Mouse (Mus musculus): ENCODE results near the gene Chrna1. TPM values are rescaled to one million over a fixed set of nuclear protein-coding genes. Genes with fewer than 3 reads are reported as not detected.

Gene Chrna1
- total and polyA plus RNA-seq, 2 experiments from 2014 or later: 0.05 TPM; not detected in 1

GRCm38 (mm10) chr2:73539697-73540096 is 40.4 kb downstream of the Chrna1 start:
- ATAC-seq (ENCODE audit: insufficient read depth, low read depth) (no peak), DNase-seq (ENCODE audit: low spot score) (no peak)
- H3K9me3 ChIP-seq (replicated peaks; ENCODE audit: control insufficient read depth, low read length): no peaks in the 10 kb centered on the region
- TF ChIP-seq EP300 (IDR thresholded peaks at IDR 0.05; ENCODE audit: low read depth) (no peak), CTCF (IDR thresholded peaks at IDR 0.05; ENCODE audit: low read depth) (no peak)
- H3K4me2 ChIP-seq (ENCODE audit: low read depth, low read length): no peak overlapping the region
- no peaks in the 10 kb centered on the region for H3K36me3 ChIP-seq (replicated peaks; ENCODE audit: control insufficient read depth, insufficient read depth, low read length)
- no peak overlapping the region for H3K27ac ChIP-seq (ENCODE audit: low read depth)
- H3K9ac ChIP-seq (replicated peaks; ENCODE audit: low read depth, low read length): no peak overlapping the region
- peaks cover 5% of the 10 kb centered on the region; the same call in 1 of the 2 replicates for H3K4me1 ChIP-seq (ENCODE audit: control insufficient read depth, insufficient read depth)
- 18% methylated on average over 1 of the region's 1 CpGs for WGBS
- peaks cover 3% of the 10 kb centered on the region; the same call in 1 of the 2 replicates for H3K27me3 ChIP-seq (ENCODE audit: control insufficient read depth, insufficient read depth, low read length)
- no peak overlapping the region for H3K4me3 ChIP-seq (ENCODE audit: low read depth, low read length)

DNA sequence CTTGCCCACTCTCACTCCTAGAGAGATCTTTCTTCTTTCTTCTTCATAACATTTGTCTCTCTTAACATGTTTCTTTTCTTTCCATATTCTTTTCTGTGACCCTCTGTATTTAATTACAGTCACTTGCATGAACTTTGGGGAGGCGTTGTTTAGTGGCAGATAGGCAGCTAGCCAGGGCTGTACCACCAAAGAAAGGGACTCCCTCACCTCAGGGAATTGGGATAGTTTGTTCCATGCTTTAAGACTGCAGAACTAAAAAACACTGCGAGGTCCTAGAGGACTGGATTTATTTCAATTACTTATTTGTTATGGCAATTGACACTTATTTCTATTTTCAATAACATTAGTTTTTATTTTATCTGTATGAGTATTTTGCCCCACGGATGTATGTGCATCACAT is 41.0 kb downstream of the Chrna1 start:
- DNase-seq (ENCODE audit: low spot score): no peak
- Histone ChIP-seq H3K4me3 (ENCODE audit: low read depth, low read length) (no peak overlapping the region), H3K36me3 (replicated peaks; ENCODE audit: control insufficient read depth, insufficient read depth, low read length) (no peaks in the 10 kb centered on the region), H3K9me3 (replicated peaks; ENCODE audit: control insufficient read depth, low read length) (no peaks in the 10 kb centered on the region), H3K27ac (ENCODE audit: low read depth) (no peak overlapping the region), H3K4me1 (ENCODE audit: control insufficient read depth, insufficient read depth) (peaks cover 5% of the 10 kb centered on the region; the same call in 1 of the 2 replicates), H3K9ac (replicated peaks; ENCODE audit: low read depth, low read length) (no peak overlapping the region), H3K4me2 (ENCODE audit: low read depth, low read length) (no peak overlapping the region), H3K27me3 (ENCODE audit: control insufficient read depth, insufficient read depth, low read length) (peaks cover 3% of the 10 kb centered on the region; the same call in 1 of the 2 replicates)
- 68% methylated on average over 3 of the region's 3 CpGs for WGBS
- no peak for ATAC-seq (ENCODE audit: insufficient read depth, low read depth)
- TF ChIP-seq CTCF (IDR thresholded peaks at IDR 0.05; ENCODE audit: low read depth): no peak
- no peak for TF ChIP-seq EP300 (IDR thresholded peaks at IDR 0.05; ENCODE audit: low read depth)

DNA sequence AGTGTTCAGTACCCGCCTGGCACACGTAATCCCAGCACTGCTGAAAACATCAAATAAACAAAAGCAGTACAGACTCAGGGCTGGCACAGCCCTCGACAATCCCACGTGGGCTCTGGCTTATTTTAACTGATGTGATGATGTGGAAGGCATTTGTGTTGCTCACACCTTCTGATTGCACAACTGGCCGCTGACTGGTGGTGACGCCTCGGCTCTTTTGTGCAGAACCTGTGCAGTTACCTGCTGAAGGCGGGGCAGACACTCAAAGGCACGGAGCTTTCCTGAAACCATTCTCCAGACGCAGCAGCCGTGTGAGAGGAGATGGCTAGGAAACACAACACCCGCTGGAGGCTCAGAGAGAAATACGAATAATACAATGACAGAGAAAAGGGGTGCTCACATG is 41.5 kb downstream of the Chrna1 start:
- TF ChIP-seq EP300 (IDR thresholded peaks at IDR 0.05; ENCODE audit: low read depth) (no peak), CTCF (IDR thresholded peaks at IDR 0.05; ENCODE audit: low read depth) (no peak)
- no peak overlapping the region for H3K4me2 ChIP-seq (ENCODE audit: low read depth, low read length)
- H3K36me3 ChIP-seq (replicated peaks; ENCODE audit: control insufficient read depth, insufficient read depth, low read length): no peaks in the 10 kb centered on the region
- H3K9me3 ChIP-seq (replicated peaks; ENCODE audit: control insufficient read depth, low read length): no peaks in the 10 kb centered on the region
- no peak overlapping the region for H3K4me3 ChIP-seq (ENCODE audit: low read depth, low read length)
- H3K27me3 ChIP-seq (ENCODE audit: control insufficient read depth, insufficient read depth, low read length): peaks cover 3% of the 10 kb centered on the region; the same call in 1 of the 2 replicates
- no peak for DNase-seq (ENCODE audit: low spot score)
- H3K9ac ChIP-seq (replicated peaks; ENCODE audit: low read depth, low read length): no peak overlapping the region
- H3K27ac ChIP-seq (ENCODE audit: low read depth): no peak overlapping the region
- peaks cover 5% of the 10 kb centered on the region; the same call in 1 of the 2 replicates for H3K4me1 ChIP-seq (ENCODE audit: control insufficient read depth, insufficient read depth)
- no peak for ATAC-seq (ENCODE audit: insufficient read depth, low read depth)
- WGBS: 44% methylated on average over 13 of the region's 13 CpGs

- no peaks in the 10 kb centered on the region for H3K9me3 ChIP-seq (replicated peaks; ENCODE audit: control insufficient read depth, low read length)
- peaks cover 3% of the 10 kb centered on the region; the same call in 1 of the 2 replicates for H3K27me3 ChIP-seq (ENCODE audit: control insufficient read depth, insufficient read depth, low read length)
- H3K36me3 ChIP-seq (replicated peaks; ENCODE audit: control insufficient read depth, insufficient read depth, low read length): no peaks in the 10 kb centered on the region
- H3K9ac ChIP-seq (replicated peaks; ENCODE audit: low read depth, low read length): no peak overlapping the region
- no peak overlapping the region for H3K4me3 ChIP-seq (ENCODE audit: low read depth, low read length)
- H3K4me1 ChIP-seq (ENCODE audit: control insufficient read depth, insufficient read depth): peaks cover 6% of the 10 kb centered on the region; the same call in 1 of the 2 replicates
- H3K4me2 ChIP-seq (ENCODE audit: low read depth, low read length): no peak overlapping the region
- ATAC-seq (ENCODE audit: insufficient read depth, low read depth) (no peak), DNase-seq (ENCODE audit: low spot score) (no peak)
- H3K27ac ChIP-seq (ENCODE audit: low read depth): no peak overlapping the region
- TF ChIP-seq EP300 (IDR thresholded peaks at IDR 0.05; ENCODE audit: low read depth) (no peak), CTCF (IDR thresholded peaks at IDR 0.05; ENCODE audit: low read depth) (no peak)
- 72% methylated on average over 15 of the region's 15 CpGs for WGBS
Observed at GRCm38 (mm10) chr2:73536091-73536783, 43.9 kb downstream of the Chrna1 start.

DNA sequence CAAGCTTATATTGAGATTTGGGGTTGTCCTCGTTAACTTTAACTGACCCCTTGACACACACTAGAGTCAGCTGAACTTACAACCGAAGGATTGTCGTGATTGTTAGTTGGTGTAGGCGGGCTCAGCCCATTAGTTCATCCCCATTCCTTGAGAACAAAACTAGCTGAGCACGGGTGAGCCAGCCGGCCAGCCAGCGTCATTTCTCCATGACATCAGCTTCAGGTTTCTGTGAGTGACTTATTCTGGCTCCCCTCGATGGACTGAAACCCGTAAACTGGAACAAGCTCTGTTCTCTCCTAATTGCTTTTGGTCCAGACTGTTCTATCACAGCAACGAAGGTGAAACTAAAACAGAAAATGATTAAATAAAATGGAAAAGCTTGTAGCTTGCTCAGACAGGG is 45.4 kb downstream of the Chrna1 start:
- Histone ChIP-seq H3K36me3 (replicated peaks; ENCODE audit: control insufficient read depth, insufficient read depth, low read length) (no peaks in the 10 kb centered on the region), H3K4me2 (ENCODE audit: low read depth, low read length) (no peak overlapping the region), H3K9ac (replicated peaks; ENCODE audit: low read depth, low read length) (no peak overlapping the region), H3K27ac (ENCODE audit: low read depth) (no peak overlapping the region), H3K4me3 (ENCODE audit: low read depth, low read length) (no peak overlapping the region), H3K9me3 (replicated peaks; ENCODE audit: control insufficient read depth, low read length) (no peaks in the 10 kb centered on the region), H3K27me3 (ENCODE audit: control insufficient read depth, insufficient read depth, low read length) (peaks cover 3% of the 10 kb centered on the region; the same call in 1 of the 2 replicates), H3K4me1 (ENCODE audit: control insufficient read depth, insufficient read depth) (peaks cover 8% of the 10 kb centered on the region; the same call in 1 of the 2 replicates)
- ATAC-seq (ENCODE audit: insufficient read depth, low read depth) (no peak), DNase-seq (ENCODE audit: low spot score) (no peak)
- TF ChIP-seq CTCF (IDR thresholded peaks at IDR 0.05; ENCODE audit: low read depth) (no peak), EP300 (IDR thresholded peaks at IDR 0.05; ENCODE audit: low read depth) (no peak)
- WGBS: 78% methylated on average over 10 of the region's 10 CpGs
